Mouse (Mus musculus) retina, postnatal 1 day (tissue): ENCODE data around the gene Fars2.

Source experiments
- DNase-seq: peaks from one replicate; pipeline ENCODE4 v3.0.0-alpha.2; 2012

Gene Fars2

GRCm38 (mm10) chr13:36589092-36589491 lies 471.9 kb downstream of the Fars2 start:
- peak; percentile 15 for DNase-seq

DNA sequence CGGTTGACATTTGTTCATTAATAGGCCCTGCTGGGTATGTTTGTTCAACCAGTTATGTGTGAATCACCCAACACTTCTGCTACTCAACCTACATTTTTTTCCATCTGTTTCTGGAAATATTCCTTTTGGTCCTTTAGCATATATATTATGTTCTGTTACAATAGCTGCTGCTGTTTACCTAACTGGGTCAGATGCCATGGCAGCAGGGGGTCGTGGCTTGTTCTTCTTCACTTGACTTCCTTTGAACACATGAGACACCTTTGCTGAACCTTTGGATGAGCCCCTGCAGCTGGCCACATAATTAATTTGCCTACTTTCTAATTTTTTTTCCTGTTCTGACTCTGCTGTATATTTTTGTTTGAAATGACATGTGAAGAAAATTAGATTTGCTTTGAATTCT lies 475.1 kb downstream of the Fars2 start:
- no peak for DNase-seq

DNA sequence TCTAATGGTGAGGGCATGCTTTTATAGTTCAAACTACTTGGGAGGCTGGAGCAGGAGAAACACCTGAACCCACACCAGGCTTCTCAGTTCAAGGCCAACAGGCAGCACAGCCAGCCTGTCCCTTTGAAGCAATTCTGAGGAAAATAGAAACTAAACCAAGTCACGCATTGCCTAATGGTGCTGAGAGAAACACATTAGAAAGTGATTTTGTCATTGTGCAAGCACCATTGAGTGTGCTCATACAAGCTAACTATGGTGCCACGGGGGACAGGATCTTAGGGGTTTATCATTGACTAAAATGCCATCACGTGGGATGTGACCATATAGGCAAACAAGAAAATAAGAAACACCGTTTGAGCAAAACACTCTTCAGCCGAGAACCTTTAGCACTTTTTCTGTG lies 489.5 kb downstream of the Fars2 start:
- no peak for DNase-seq

DNA sequence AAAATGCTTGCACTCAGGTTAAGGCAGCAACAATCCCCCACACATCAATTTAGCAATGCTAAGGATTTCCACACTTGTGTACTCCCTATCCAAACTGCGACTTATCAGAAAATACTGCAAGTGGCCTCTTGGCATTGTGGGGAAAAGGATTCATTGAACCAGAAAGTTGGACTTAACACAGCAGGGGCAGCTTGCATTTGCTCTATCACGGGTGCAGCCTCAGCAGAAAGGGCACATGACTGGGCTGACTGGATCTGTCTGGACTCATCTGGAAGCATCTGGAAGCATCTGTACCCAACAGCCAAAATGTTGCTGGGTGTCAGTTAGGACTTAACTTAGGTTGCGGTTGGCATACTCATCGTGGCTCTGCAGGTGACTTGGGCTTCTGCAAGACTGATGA lies 490.7 kb downstream of the Fars2 start:
- no peak for DNase-seq

DNA sequence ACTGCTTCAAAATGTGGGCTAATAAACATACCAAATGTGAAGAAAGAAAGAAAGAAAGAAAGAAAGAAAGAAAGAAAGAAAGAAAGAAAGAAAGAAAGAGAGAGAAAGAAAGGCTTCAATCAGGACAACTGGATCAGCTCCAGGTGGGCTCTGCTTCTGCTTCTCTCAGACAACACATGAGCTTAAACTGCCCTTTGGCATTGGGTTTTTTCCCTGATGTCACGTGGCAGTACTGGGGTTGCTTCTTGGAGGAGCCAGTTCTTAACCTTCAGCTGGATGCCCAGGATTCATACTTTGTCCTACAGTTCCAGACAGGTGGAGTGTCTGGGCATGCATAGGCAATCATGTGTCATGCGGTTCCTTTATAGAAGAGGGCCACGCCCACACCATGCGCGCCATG lies 493.2 kb downstream of the Fars2 start:
- DNase-seq: no peak

DNA sequence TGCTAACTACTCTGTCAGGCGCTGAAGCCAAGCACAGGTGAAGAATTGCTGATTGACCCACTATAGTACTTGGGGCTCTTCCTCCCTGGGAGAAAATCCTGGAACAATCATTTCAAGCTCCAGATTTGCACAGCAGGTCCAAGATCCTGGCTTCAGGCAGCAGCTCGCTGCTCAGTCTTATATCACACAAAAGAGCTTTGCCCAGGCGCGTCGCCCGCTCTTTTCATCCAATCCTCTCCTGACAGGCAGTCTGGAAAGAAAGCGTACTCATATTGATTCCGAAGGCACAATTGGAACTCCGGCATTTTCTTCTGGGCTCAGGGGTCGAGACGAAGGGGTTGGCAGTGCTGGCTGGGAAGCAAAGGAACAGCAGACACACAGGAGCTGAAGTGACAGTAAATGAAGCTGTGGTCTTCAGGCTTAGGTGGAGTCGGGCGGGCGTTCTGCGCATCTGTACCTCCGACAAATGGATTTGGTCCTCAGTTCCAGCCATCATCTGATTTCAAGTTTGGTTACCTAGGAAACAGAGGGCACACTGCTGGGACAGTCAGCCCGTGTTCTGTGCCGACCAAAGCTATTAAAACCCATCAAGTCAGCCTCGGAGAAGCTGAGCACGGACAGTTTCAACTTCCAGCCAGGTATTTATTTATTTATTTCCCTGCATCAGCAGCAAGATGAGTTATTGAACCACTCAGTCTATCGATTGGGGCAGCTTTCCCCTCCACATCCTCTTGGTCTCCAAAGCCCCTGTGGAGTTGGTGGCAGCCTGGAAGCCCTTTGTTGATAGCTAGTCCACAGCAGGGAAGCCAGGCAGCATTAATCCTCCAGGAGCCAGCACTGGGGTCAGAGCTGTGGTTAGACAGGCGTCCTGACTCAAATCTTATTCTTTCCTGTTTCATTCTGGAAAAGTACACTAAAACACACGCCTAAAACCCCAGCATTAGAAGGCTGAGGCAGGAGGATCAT lies 495.9 kb downstream of the Fars2 start:
- peak; percentile 45 for DNase-seq

GRCm38 (mm10) chr13:36620498-36621332 lies 503.5 kb downstream of the Fars2 start:
- no peak for DNase-seq

GRCm38 (mm10) chr13:36621333-36621659 lies 504.1 kb downstream of the Fars2 start:
- no peak for DNase-seq

DNA sequence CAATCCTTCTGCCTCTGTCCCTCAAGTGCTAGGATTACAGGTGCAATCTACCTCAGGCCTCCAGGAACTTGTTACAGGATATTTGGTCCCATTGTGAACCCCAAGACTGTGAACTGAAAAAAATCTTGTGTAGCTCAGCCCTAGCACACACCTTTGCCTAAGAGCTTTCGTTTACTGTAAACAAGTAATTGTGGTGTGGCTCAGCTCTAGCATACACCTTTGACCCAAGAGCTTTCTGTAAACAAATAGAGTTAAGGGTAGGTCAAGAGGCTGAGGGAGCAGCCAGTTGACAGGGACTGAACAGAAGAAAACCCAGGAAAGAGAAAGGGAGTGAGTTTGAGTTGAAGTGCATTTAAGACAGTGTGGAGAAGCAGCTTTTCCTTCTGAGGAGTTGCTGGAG lies 506.3 kb downstream of the Fars2 start:
- DNase-seq: no peak

- no peak for DNase-seq
Observed at GRCm38 (mm10) chr13:36629154-36629553, 511.9 kb downstream of the Fars2 start.

DNA sequence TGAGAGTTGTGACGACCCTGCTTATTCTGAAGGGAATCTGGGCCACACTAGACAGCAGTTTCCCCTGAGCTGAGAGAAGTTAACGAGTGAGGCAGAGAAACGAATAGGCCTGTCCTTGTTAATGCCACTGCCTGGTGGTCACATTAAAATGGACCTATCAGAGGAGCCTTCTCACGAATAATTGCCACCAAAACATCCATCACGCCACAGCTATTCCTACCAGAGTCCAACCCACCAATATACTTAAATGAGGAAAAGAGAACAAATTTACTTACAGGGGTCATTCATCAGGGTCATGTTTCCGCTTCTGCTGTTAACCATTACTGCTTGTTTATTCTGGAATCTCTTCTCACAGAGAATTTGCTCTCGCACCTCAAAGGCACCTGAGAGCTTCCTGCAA lies 531.0 kb downstream of the Fars2 start:
- peak; percentile 4 for DNase-seq

GRCm38 (mm10) chr13:36654251-36654650 lies 537.0 kb downstream of the Fars2 start:
- DNase-seq: no peak

- no peak for DNase-seq
Observed at GRCm38 (mm10) chr13:36679345-36679744, 562.1 kb downstream of the Fars2 start.

DNA sequence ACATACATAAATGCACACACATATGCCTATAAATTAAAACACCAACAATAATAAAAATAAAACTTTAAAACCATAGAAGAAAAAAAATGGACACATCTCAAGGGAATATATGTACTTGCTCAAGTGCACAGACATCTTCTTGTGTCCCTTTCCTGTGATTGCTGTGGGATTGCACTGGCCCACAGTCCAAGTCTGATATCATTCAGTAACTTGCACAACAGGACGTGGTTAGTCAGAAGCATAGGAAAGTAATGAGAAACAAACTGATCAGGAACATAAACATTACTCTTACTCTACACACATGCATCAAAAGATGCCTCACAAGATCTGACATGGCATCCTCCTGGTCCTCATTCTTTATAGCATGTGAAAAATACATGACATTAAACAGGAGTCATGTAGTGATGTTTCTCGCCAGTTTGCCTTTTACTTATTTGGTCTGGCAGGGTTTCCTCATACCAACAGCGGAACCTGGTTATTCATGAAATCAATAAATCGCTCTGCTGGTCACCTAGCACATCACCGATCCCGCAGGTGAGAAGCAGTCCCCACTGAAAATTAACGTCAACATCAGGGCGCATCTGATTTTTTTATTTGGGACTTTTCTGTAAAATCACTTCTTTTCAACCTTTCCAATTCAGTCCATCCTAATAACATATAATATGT lies 563.6 kb downstream of the Fars2 start:
- no peak for DNase-seq

GRCm38 (mm10) chr13:36683581-36683980 lies 566.4 kb downstream of the Fars2 start:
- no peak for DNase-seq

DNA sequence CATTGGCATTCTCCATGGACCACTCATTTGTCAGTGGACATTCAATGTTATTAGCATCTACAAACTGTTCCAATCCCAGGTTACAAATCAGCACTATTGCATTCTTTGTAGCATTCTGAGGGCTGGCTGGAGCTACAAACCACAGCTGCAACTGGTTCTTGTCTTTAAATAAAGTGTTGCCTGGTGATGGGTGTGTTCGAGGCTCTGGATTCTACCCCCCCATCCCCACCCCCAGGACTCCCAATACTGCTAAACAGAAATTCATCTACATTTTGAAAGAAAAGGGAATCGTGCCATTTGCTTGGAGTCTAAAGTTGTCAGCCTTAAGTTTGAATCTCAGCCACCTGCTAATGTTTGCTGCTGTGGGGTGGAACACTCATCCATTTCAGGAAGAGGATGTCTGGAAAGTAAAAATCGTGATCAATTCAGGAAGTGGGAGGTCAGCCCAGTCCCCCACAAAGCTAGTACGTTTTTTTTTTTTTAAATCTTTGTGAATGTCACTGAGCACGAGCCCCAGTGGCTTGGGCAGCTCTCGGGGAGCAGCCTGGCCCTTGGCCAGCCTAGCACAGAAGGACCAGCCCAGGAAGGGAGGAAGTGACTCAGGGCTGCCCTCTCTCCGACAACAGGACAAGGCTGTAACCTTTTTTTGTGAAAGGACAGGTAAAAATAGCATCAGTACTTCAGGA lies 578.4 kb downstream of the Fars2 start:
- DNase-seq: no peak

DNA sequence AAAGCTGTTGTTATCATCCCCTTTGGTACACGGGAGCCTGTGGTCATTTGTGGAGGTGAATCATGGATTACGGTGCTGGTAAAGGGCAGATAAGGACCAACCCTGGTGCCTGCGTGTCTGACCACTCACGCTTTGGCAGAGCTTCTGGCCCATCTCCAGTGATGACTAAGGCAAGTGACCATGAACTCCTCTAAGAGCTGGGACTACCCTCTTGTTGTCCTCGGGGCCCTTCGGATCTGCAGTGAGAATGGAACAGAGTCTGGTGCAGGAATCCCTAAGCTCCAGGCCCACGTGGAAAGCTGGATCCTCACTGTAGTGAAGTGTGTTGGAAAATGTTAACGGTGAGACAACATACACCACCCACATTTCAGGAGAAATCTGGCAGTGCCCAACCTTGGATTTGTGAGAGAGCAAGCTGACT lies 579.1 kb downstream of the Fars2 start:
- no peak for DNase-seq

DNA sequence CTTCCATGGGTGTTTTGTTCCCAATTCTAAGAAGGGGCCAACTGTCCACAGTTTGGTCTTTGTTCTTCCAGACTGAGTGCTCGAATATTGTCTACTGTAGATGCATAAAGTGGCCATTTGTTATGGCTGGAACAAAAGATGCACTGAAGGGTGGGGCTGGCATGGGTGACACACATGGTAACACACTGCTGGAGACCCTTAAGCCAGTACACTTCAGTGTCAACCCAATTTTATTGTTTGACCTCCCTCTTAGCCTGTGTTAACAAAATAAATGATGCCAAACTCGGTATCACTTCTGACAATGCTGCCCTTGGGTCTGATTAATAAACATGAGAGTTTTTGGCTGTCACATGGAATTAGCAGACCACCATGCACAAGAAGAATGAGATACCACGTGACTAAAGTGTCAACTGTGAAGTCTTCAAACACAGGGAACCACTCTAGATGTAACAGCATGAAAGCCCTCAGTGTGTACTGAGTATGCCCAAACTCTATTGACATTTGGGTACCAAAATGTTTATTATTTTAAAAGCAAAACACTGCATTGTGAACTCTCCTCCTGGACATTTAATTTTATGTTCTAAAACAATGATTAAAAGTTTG lies 590.0 kb downstream of the Fars2 start:
- DNase-seq: peak; percentile 92

GRCm38 (mm10) chr13:36714101-36714500 lies 596.9 kb downstream of the Fars2 start:
- no peak for DNase-seq

- DNase-seq: no peak
Observed at GRCm38 (mm10) chr13:36716708-36717107, 599.5 kb downstream of the Fars2 start.

DNA sequence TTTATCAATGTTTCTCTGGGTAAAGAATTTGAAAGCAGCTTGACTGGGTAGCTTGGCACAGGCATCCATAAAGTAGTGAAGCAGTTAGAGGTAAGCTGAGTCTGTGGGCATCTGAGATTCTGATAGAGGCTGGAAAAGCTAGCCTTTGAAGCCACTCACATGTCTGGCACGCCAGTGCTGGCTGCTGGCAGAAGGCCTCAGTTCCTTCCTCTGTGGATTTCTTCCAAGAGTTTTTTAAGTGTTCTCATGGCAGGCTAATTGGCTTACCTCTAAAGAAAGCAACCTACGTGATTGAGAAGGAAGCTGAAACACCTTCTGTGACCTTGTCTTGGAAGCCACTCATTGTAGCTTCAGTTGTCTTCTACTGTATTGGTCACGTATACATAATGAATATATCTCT lies 600.2 kb downstream of the Fars2 start:
- no peak for DNase-seq

- DNase-seq: no peak
Observed at GRCm38 (mm10) chr13:36720297-36721017, 603.2 kb downstream of the Fars2 start.
